ENCODE assay signal across 8 mouse cellular contexts in the genomic region with DNA sequence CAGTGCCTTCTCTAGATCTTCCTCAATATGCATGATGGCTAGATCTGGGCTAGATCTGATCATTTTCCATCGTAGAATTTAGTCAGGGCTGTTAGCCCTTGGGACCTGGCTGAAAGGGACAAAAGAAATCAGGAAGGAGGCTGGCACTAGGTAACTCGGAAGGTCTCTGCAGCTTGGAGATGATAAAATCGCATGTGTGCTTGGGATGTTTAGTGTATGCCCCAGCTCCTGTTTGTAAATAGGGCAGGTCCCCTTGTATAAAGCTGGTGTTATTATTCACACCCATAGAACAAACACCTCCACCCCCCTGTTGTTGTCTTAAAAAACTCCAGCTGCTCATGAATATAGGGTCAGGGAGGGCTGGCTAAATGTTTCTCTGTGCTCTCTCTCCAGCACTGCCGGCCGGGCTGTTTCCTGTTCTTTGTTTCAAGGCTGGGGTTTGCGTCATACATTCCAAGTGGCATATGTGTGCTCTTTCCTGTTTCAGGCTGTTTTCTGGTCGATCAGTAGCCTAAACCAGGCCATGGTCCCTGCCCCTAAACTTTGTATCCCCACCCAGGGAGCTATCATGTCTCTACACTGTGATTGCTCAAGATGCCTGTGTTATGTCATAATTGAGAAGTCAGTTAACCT. TPM values are rescaled to one million over a fixed set of nuclear protein-coding genes. Genes with fewer than 3 reads are reported as not detected.
DNase-seq lines count a peak whose midpoint lies in the region; ATAC-seq and TF ChIP-seq lines count a peak whose summit lies in the region.

No protein-coding gene starts in this region.

- H3K4me1 ChIP-seq in MEL (ENCODE audit: control insufficient read depth in 1 of 2, insufficient read depth in 2 of 2, low read length in 2 of 2) = peaks cover 14 to 48% of the 10 kb centered on the region in 2 experiments; a peak in 3 of 4 replicates
- H3K4me1 ChIP-seq in embryonic facial prominence, embryonic 10.5 days = peaks cover 82% of the 10 kb centered on the region
- peaks cover 58% of the 10 kb centered on the region for H3K4me1 ChIP-seq in heart, embryonic 15.5 days (replicated peaks)
- H3K4me1 ChIP-seq in kidney, postnatal 0 days (replicated peaks; ENCODE audit: insufficient read depth, low read length) = peaks cover 35% of the 10 kb centered on the region

- TF ChIP-seq RAD21 in MEL (IDR thresholded peaks at IDR 0.05; ENCODE audit: low read depth, low read length) = no peak

- no peak for TF ChIP-seq POLR2A in MEL (IDR thresholded peaks at IDR 0.05; ENCODE audit: control insufficient read depth in 1 of 2, insufficient read depth in 1 of 2, low read depth in 1 of 2, low read length in 2 of 2, poor library complexity in 1 of 2)

- no peak for TF ChIP-seq EP300 in MEL (IDR thresholded peaks at IDR 0.05; ENCODE audit: low read depth in 1 of 2, low read length in 2 of 2)

- 2% methylated on average over 7 of the region's 7 CpGs for WGBS in embryonic facial prominence, embryonic 10.5 days
- WGBS in heart, embryonic 15.5 days = 2% methylated on average over 7 of the region's 7 CpGs
- 1% methylated on average over 7 of the region's 7 CpGs for WGBS in kidney, postnatal 0 days

- ATAC-seq in heart, embryonic 15.5 days (replicated peaks; ENCODE audit: insufficient number of reproducible peaks, insufficient read depth, low FRiP score, low read depth) = no peak
- peak; percentile 16 for ATAC-seq in kidney, postnatal 0 days (replicated peaks; ENCODE audit: low FRiP score, low read depth)

- H3K79me2 ChIP-seq in MEL (ENCODE audit: control insufficient read depth, insufficient read depth, low read length, poor library complexity) = peaks cover 51% of the 10 kb centered on the region

- peaks cover 0 to 53% of the 10 kb centered on the region in 2 experiments; a peak in 2 of 4 replicates for H3K36me3 ChIP-seq in MEL (ENCODE audit: control insufficient read depth in 1 of 2, insufficient read depth in 2 of 2, low read length in 2 of 2)
- H3K36me3 ChIP-seq in embryonic facial prominence, embryonic 10.5 days (replicated peaks) = peaks cover 18% of the 10 kb centered on the region
- H3K36me3 ChIP-seq in heart, embryonic 15.5 days = no peaks in the 10 kb centered on the region
- H3K36me3 ChIP-seq in kidney, postnatal 0 days (ENCODE audit: insufficient read depth, low read length) = no peaks in the 10 kb centered on the region

- no peaks in the 10 kb centered on the region for H3K9me3 ChIP-seq in MEL (replicated peaks; ENCODE audit: insufficient read depth, low read length)
- no peaks in the 10 kb centered on the region for H3K9me3 ChIP-seq in embryonic facial prominence, embryonic 10.5 days
- H3K9me3 ChIP-seq in heart, embryonic 15.5 days (replicated peaks) = no peaks in the 10 kb centered on the region
- H3K9me3 ChIP-seq in kidney, postnatal 0 days (replicated peaks; ENCODE audit: low read length) = no peaks in the 10 kb centered on the region

- H3K4me2 ChIP-seq in heart, embryonic 15.5 days = peak overlapping the region; percentile 75
- H3K4me2 ChIP-seq in kidney, postnatal 0 days (ENCODE audit: low read length) = peak overlapping the region; percentile 67

- TF ChIP-seq CTCF in MEL (IDR thresholded peaks at IDR 0.05 in 2 of 3, conservative IDR thresholded peaks at IDR 0.05 in 1 of 3; ENCODE audit: control insufficient read depth in 1 of 3, insufficient read depth in 1 of 3, low read depth in 2 of 3, low read length in 3 of 3, poor library complexity in 1 of 3, severe bottlenecking in 1 of 3) = no peak
- TF ChIP-seq CTCF in kidney, postnatal 0 days (IDR thresholded peaks at IDR 0.05; ENCODE audit: low read depth) = no peak

- DNase-seq in 3T3-L1 (ENCODE audit: low read depth, low spot score) (peak; percentile 98), MEL (ENCODE audit: low read depth, low spot score) (peak; percentile 53)
- DNase-seq in embryonic facial prominence, embryonic 10.5 days (ENCODE audit: low spot score) = peak; percentile 84
- peak; percentile 96 for DNase-seq in kidney, postnatal 0 days (ENCODE audit: low spot score)
- DNase-seq in lung, postnatal 4 days = peak; percentile 86 to 88
- DNase-seq in spleen, postnatal 36 days (ENCODE audit: low spot score in 2 of 2) = peak; percentile 61 to 71
- DNase-seq in cerebellum, adult 11-12 months = no peak

- peak overlapping the region; percentile 25 for H3K27ac ChIP-seq in MEL (ENCODE audit: control insufficient read depth, low read depth, low read length)
- peak overlapping the region; percentile 99 for H3K27ac ChIP-seq in embryonic facial prominence, embryonic 10.5 days (replicated peaks)
- peak overlapping the region; percentile 93 for H3K27ac ChIP-seq in heart, embryonic 15.5 days
- H3K27ac ChIP-seq in kidney, postnatal 0 days = peak overlapping the region; percentile 84

- H3K4me3 ChIP-seq in MEL (ENCODE audit: control insufficient read depth in 1 of 2, insufficient read depth in 1 of 2, low read depth in 2 of 2, low read length in 2 of 2) = peak overlapping the region; percentile 22 to 35
- peak overlapping the region; percentile 87 for H3K4me3 ChIP-seq in embryonic facial prominence, embryonic 10.5 days
- H3K4me3 ChIP-seq in heart, embryonic 15.5 days = peak overlapping the region; percentile 96
- peak overlapping the region; percentile 96 for H3K4me3 ChIP-seq in kidney, postnatal 0 days (replicated peaks; ENCODE audit: low read depth, low read length)

- H3K9ac ChIP-seq in MEL (ENCODE audit: control insufficient read depth, low read depth, low read length, poor library complexity, severe bottlenecking) = peak overlapping the region; percentile 27
- H3K9ac ChIP-seq in heart, embryonic 15.5 days = peak overlapping the region; percentile 62
- H3K9ac ChIP-seq in kidney, postnatal 0 days (ENCODE audit: low read depth, low read length) = peak overlapping the region; percentile 24; the same call in 1 of the 2 replicates

- H3K27me3 ChIP-seq in MEL (ENCODE audit: control insufficient read depth in 1 of 2, insufficient read depth in 2 of 2, low read length in 2 of 2) = no peaks in the 10 kb centered on the region
- H3K27me3 ChIP-seq in embryonic facial prominence, embryonic 10.5 days (replicated peaks; ENCODE audit: low read depth, poor library complexity, severe bottlenecking) = no peaks in the 10 kb centered on the region
- H3K27me3 ChIP-seq in heart, embryonic 15.5 days = no peaks in the 10 kb centered on the region
- H3K27me3 ChIP-seq in kidney, postnatal 0 days (ENCODE audit: insufficient read depth, low read length) = no peaks in the 10 kb centered on the region

TF ChIP-seq in MEL, 35 proteins besides CTCF, POLR2A, EP300 and RAD21:
- TF ChIP-seq NELFE (IDR thresholded peaks at IDR 0.05; ENCODE audit: low read depth, low read length) (no peak), TCF12 (IDR thresholded peaks at IDR 0.05; ENCODE audit: low read depth, low read length) (no peak), UBTF (IDR thresholded peaks at IDR 0.05; ENCODE audit: borderline replicate concordance, insufficient read depth, low read depth, low read length) (no peak), MAFK (IDR thresholded peaks at IDR 0.05; ENCODE audit: borderline replicate concordance, low read depth, low read length) (no peak), MAZ (IDR thresholded peaks at IDR 0.05; ENCODE audit: low read depth, low read length) (no peak), MEF2A (IDR thresholded peaks at IDR 0.05; ENCODE audit: extremely low read depth, insufficient replicate concordance, low read depth, low read length, poor library complexity, severe bottlenecking) (no peak), ELF1 (IDR thresholded peaks at IDR 0.05; ENCODE audit: low read depth, low read length) (no peak), CHD1 (IDR thresholded peaks at IDR 0.05; ENCODE audit: low read depth, low read length) (no peak; the same call in 1 of the 2 replicates), USF2 (IDR thresholded peaks at IDR 0.05; ENCODE audit: borderline replicate concordance in 1 of 2, insufficient read depth in 1 of 2, low read depth in 1 of 2, low read length in 2 of 2) (no peak)

RNA-seq across cellular contexts. Expression of gene Klf3, which starts 2.8 kb away (rescaled TPM):
- 7.1 and 8.4 TPM in 2 replicates for total RNA-seq in MEL (2012; rRNA removed)
- polyA plus RNA-seq in MEL (2012; ENCODE audit: insufficient read depth in 1 of 2, insufficient read length in 2 of 2, low read depth in 1 of 2, low replicate concordance in 2 of 2, missing spikeins in 1 of 2) = 10 to 100 TPM; 39.7 to 72.2 TPM
- 55.0 and 55.2 TPM in 2 replicates for polyA plus RNA-seq in embryonic facial prominence, embryonic 10.5 days (2016; fragmentation: Nextera tagmentation; extraction: Ambion mirVana)
- polyA plus RNA-seq in heart, embryonic 15.5 days (2015; fragmentation: Nextera tagmentation; extraction: Ambion mirVana) = 44.3 and 53.3 TPM in 2 replicates
- 60.6 and 65.6 TPM in 2 replicates for polyA plus RNA-seq in kidney, postnatal 0 days (2015; fragmentation: Nextera tagmentation; extraction: Ambion mirVana)

Comparison
In these comparisons a context has a peak if more than half of its experiments do, and no peak if none do; other contexts are left out.
1. H3K27ac ChIP-seq: peak in every context shown above with its lines; median percentile 99 in embryonic facial prominence, embryonic 10.5 days; 93 in heart, embryonic 15.5 days; 84 in kidney, postnatal 0 days; 25 in MEL.
2. H3K4me3 ChIP-seq: peak in every context shown above with its lines; median percentile 96 in heart, embryonic 15.5 days; 96 in kidney, postnatal 0 days; 87 in embryonic facial prominence, embryonic 10.5 days; 28 in MEL.